Mouse (Mus musculus) gastrocnemius, postnatal 14 days (tissue): ENCODE results near the gene Krt79. TPM values are rescaled to one million over a fixed set of nuclear protein-coding genes. Genes with fewer than 3 reads are reported as not detected.

Experiments used
- DNase-seq: peaks from one replicate; pipeline ENCODE4 v3.0.0; 2021; ENCODE audit warnings: mixed read lengths
- intact Hi-C: fragments of 180-260 bp; cut with DNase I; formaldehyde crosslinking; loops from one replicate; pipeline ENCODE4 v1.15.1; 2025; ENCODE audit warnings: low total_unique reads
- microRNA-seq, 2 experiments: library from miRNA; unstranded; fragments of <30 nt; microRNA quantifications; one replicate each; pipeline ENCODE4 v1.2.0; 2021
- total RNA-seq, 2 experiments: library from RNA; stranded (reverse); gene quantifications; 2 replicates each; pipeline ENCODE4 v1.2.3; 2021

Krt79 gene
- total RNA-seq, 2 experiments from 2014 or later: not detected

- intact Hi-C loops: no loop called here
- DNase-seq: no peak
Measured at GRCm38 (mm10) chr15:101941948-101942347, 1.8 kb upstream of the Krt79 start.

GRCm38 (mm10) chr15:101938600-101939308 lies 1.4 kb downstream of the Krt79 start:
- no peak for DNase-seq
- intact Hi-C loops: no loop called here

- no peak for DNase-seq
- intact Hi-C loops: no loop called here
Measured at GRCm38 (mm10) chr15:101933024-101933423, 7.1 kb downstream of the Krt79 start.

GRCm38 (mm10) chr15:101929666-101930065 lies 10.5 kb downstream of the Krt79 start:
- intact Hi-C loops: no loop called here
- DNase-seq: no peak

GRCm38 (mm10) chr15:101929087-101929486 lies 11.0 kb downstream of the Krt79 start:
- DNase-seq: no peak
- intact Hi-C loops: no loop called here

GRCm38 (mm10) chr15:101927340-101928080 lies 12.6 kb downstream of the Krt79 start:
- intact Hi-C loops: no loop called here

GRCm38 (mm10) chr15:101925041-101925440 lies 15.1 kb downstream of the Krt79 start:
- intact Hi-C loops: no loop called here
- no peak for DNase-seq

More at GRCm38 (mm10) chr15:101927340-101928080, 12.6 kb downstream of the Krt79 start:
- no peak for DNase-seq

GRCm38 (mm10) chr15:101924635-101925034 lies 15.5 kb downstream of the Krt79 start, which contains the start of gene Krt4:
TSS of gene Krt4 (minus strand) at chr15:101924735.
- intact Hi-C loops: no loop called here
- no peak for DNase-seq

- DNase-seq: no peak
- intact Hi-C loops: no loop called here
Measured at GRCm38 (mm10) chr15:101922296-101922695, 17.8 kb downstream of the Krt79 start.

- DNase-seq: no peak
- intact Hi-C loops: no loop called here
Measured at GRCm38 (mm10) chr15:101916072-101916471, 24.1 kb downstream of the Krt79 start.

GRCm38 (mm10) chr15:101904849-101905248 lies 35.3 kb downstream of the Krt79 start:
- DNase-seq: no peak
- intact Hi-C loops: no loop called here

- intact Hi-C loops: no loop called here
Measured at GRCm38 (mm10) chr15:101902171-101903149, 37.7 kb downstream of the Krt79 start.

GRCm38 (mm10) chr15:101895216-101895615 lies 44.9 kb downstream of the Krt79 start:
- intact Hi-C loops: no loop called here
- no peak for DNase-seq

More at GRCm38 (mm10) chr15:101902171-101903149, 37.7 kb downstream of the Krt79 start:
- no peak for DNase-seq

- intact Hi-C loops: no loop called here
- DNase-seq: no peak
Measured at GRCm38 (mm10) chr15:101892820-101893219, 47.3 kb downstream of the Krt79 start, which contains the start of gene Krt76. TSS of gene Krt76 (minus strand) at chr15:101892920.

- DNase-seq: no peak
- intact Hi-C loops: no loop called here
Measured at GRCm38 (mm10) chr15:101879776-101880175, 60.3 kb downstream of the Krt79 start.

Small RNA genes lying within 50 kb of the gene (microRNA-seq; reads per million reads assigned to microRNA genes)
- gene Gm44356: 0 reads per million in 2 experiments

Other genes with a start within 250 kb of the Krt79 start
- not detected for gene Krt6a, start 246.0 kb downstream of the Krt79 start, total RNA-seq
- not detected for gene Krt5, start 227.4 kb downstream of the Krt79 start, total RNA-seq
- not detected for gene Krt71, start 197.2 kb downstream of the Krt79 start, total RNA-seq
- not detected for gene Krt72, start 153.9 kb downstream of the Krt79 start, total RNA-seq
- gene Krt73, start 138.0 kb downstream of the Krt79 start, total RNA-seq: not detected
- not detected for gene Krt2, start 122.2 kb downstream of the Krt79 start, total RNA-seq
- gene Krt1, start 89.5 kb downstream of the Krt79 start, total RNA-seq: not detected
- not detected for gene Krt77, start 70.6 kb downstream of the Krt79 start, total RNA-seq
- not detected for gene Krt76, start 47.4 kb downstream of the Krt79 start, total RNA-seq
- under 1 TPM in 1 of 2 experiments, not detected in 1; 0.16 TPM for gene Krt4, start 15.6 kb downstream of the Krt79 start, total RNA-seq
- gene Krt78, start 14.0 kb upstream of the Krt79 start, total RNA-seq: not detected
- gene Krt8, start 64.2 kb upstream of the Krt79 start, total RNA-seq: under 1 TPM; 0.49 to 0.92 TPM
- 1 to 10 TPM in 1 of 2 experiments, under 1 TPM in 1; 0.42 to 1.6 TPM for gene Krt18, start 87.9 kb upstream of the Krt79 start, total RNA-seq
- gene Eif4b, start 133.4 kb upstream of the Krt79 start, total RNA-seq: 100 to 1,000 TPM; 130 to 139 TPM
- 10 to 100 TPM; 29.8 to 45.6 TPM for gene Tns2, start 160.1 kb upstream of the Krt79 start, total RNA-seq
- gene Spryd3, start 195.9 kb upstream of the Krt79 start, total RNA-seq: 10 to 100 TPM; 10.0 to 12.0 TPM
- 10 to 100 TPM; 65.6 to 80.6 TPM for gene Igfbp6, start 204.0 kb upstream of the Krt79 start, total RNA-seq
- under 1 TPM in 1 of 2 experiments, not detected in 1; 0.13 TPM for gene Soat2, start 210.2 kb upstream of the Krt79 start, total RNA-seq